Mouse (Mus musculus): ENCODE results near the gene Psmg3.

- TF ChIP-seq CTCF (IDR thresholded peaks at IDR 0.05; ENCODE audit: low read depth, low read length): no peak
- TF ChIP-seq POLR2A (IDR thresholded peaks at IDR 0.05; ENCODE audit: borderline replicate concordance, low read depth, low read length): no peak
Observed at GRCm38 (mm10) chr5:139792966-139793337, 33.7 kb downstream of the Psmg3 start.
